Mouse (Mus musculus): ENCODE measurements around the gene Coro1c. TPM values are rescaled to one million over a fixed set of nuclear protein-coding genes. Genes with fewer than 3 reads are reported as not detected.

Coro1c gene
- total and polyA plus RNA-seq, 3 experiments = 66.1 to 87.4 (median 69.9) TPM

- Histone ChIP-seq H3K4me3 (replicated peaks in 1 of 3; ENCODE audit: low read depth in 2 of 3, low read length in 2 of 3, poor library complexity in 1 of 3) (no peak overlapping the region), H3K79me2 (replicated peaks; ENCODE audit: control insufficient read depth, extremely low read depth, insufficient read depth, poor library complexity, severe bottlenecking) (peaks cover 44% of the 10 kb centered on the region), H3K9me3 (replicated peaks; ENCODE audit: low read length) (no peaks in the 10 kb centered on the region), H3K27ac (ENCODE audit: insufficient read depth, low read depth) (no peak overlapping the region), H3K4me1 (ENCODE audit: control insufficient read depth in 1 of 2, insufficient read depth in 2 of 2) (peaks cover 2 to 76% of the 10 kb centered on the region in 2 experiments), H3K9ac (ENCODE audit: insufficient read depth, low read depth) (no peak overlapping the region), H3K27me3 (replicated peaks) (no peaks in the 10 kb centered on the region), H3K36me3 (replicated peaks in 1 of 2; ENCODE audit: control insufficient read depth in 1 of 2, insufficient read depth in 1 of 2, low read length in 1 of 2) (peaks cover 0 to 25% of the 10 kb centered on the region in 2 experiments), H3K4me2 (ENCODE audit: insufficient read depth, low read depth, poor library complexity, severe bottlenecking) (no peak overlapping the region)
- DNase-seq (ENCODE audit: extremely low read depth) = no peak
- no peak for TF ChIP-seq MXI1 (IDR thresholded peaks at IDR 0.05; ENCODE audit: low read depth, low read length)
- TF ChIP-seq JUN (IDR thresholded peaks at IDR 0.05; ENCODE audit: insufficient read depth, low read depth, low read length) = no peak
- no peak for TF ChIP-seq RCOR1 (conservative IDR thresholded peaks at IDR 0.05; ENCODE audit: low read depth, low read length)
- dilution Hi-C loops (cut with MboI; ENCODE audit: extremely low pct_ligation_motif_present, extremely low pct_unique_long_range_greater_than_20kb, low sequenced_read_pairs) (no loop called here), in situ Hi-C loops (cut with MboI; ENCODE audit: low pct_ligation_motif_present, low pct_unique_long_range_greater_than_20kb, low sequenced_read_pairs) (no loop called here)
Observed at GRCm38 (mm10) chr5:113902017-113902416, 6.5 kb downstream of the Coro1c start.

- in situ Hi-C loops (cut with MboI; ENCODE audit: low pct_ligation_motif_present, low pct_unique_long_range_greater_than_20kb, low sequenced_read_pairs) (no loop called here), dilution Hi-C loops (cut with MboI; ENCODE audit: extremely low pct_ligation_motif_present, extremely low pct_unique_long_range_greater_than_20kb, low sequenced_read_pairs) (no loop called here)
- TF ChIP-seq TCF12 (IDR thresholded peaks at IDR 0.05; ENCODE audit: low read depth, low read length) = no peak
- TF ChIP-seq MAX (IDR thresholded peaks at IDR 0.05; ENCODE audit: low read length) = no peak
- no peak for TF ChIP-seq GABPA (IDR thresholded peaks at IDR 0.05; ENCODE audit: insufficient replicate concordance, low read depth, low read length)
- no peak for TF ChIP-seq ELF1 (IDR thresholded peaks at IDR 0.05; ENCODE audit: low read depth, low read length)
- no peak for TF ChIP-seq IRF4 (IDR thresholded peaks at IDR 0.05; ENCODE audit: low read depth, low read length)
- no peak for TF ChIP-seq UBTF (IDR thresholded peaks at IDR 0.05; ENCODE audit: low read depth, low read length)
- TF ChIP-seq JUND (conservative IDR thresholded peaks at IDR 0.05; ENCODE audit: low read depth, low read length) = no peak
- no peak for TF ChIP-seq USF1 (IDR thresholded peaks at IDR 0.05; ENCODE audit: low read depth, low read length)
- no peak for TF ChIP-seq CTCF (conservative IDR thresholded peaks at IDR 0.05 in 1 of 2, IDR thresholded peaks at IDR 0.05 in 1 of 2; ENCODE audit: low read depth in 2 of 2, low read length in 2 of 2)
- no peak for TF ChIP-seq MXI1 (IDR thresholded peaks at IDR 0.05; ENCODE audit: low read depth, low read length)
- TF ChIP-seq RAD21 (IDR thresholded peaks at IDR 0.05; ENCODE audit: low read depth, low read length) = no peak
- TF ChIP-seq ETS1 (conservative IDR thresholded peaks at IDR 0.05; ENCODE audit: low read depth, low read length) = no peak
- no peak for TF ChIP-seq ZNF384 (IDR thresholded peaks at IDR 0.05; ENCODE audit: low read depth, low read length)
- TF ChIP-seq POLR2AphosphoS2 (IDR thresholded peaks at IDR 0.05; ENCODE audit: low read depth, low read length) = no peak
- TF ChIP-seq USF2 (conservative IDR thresholded peaks at IDR 0.05; ENCODE audit: low read depth, low read length) = no peak
- TF ChIP-seq TBP (conservative IDR thresholded peaks at IDR 0.05; ENCODE audit: low read depth, low read length) = no peak
- no peak for TF ChIP-seq SIN3A (IDR thresholded peaks at IDR 0.05; ENCODE audit: low read length)
- no peak for TF ChIP-seq ZMIZ1 (IDR thresholded peaks at IDR 0.05; ENCODE audit: low read depth, low read length)
- TF ChIP-seq KAT2A (IDR thresholded peaks at IDR 0.05; ENCODE audit: insufficient replicate concordance, low read length) = no peak
- DNase-seq (ENCODE audit: extremely low read depth) = no peak
- H3K4me2 ChIP-seq (ENCODE audit: insufficient read depth, low read depth, poor library complexity, severe bottlenecking) = no peak overlapping the region
- H3K9me3 ChIP-seq (replicated peaks; ENCODE audit: low read length) = no peaks in the 10 kb centered on the region
- peaks cover 35% of the 10 kb centered on the region for H3K79me2 ChIP-seq (replicated peaks; ENCODE audit: control insufficient read depth, extremely low read depth, insufficient read depth, poor library complexity, severe bottlenecking)
- peaks cover 0 to 27% of the 10 kb centered on the region in 2 experiments for H3K36me3 ChIP-seq (replicated peaks in 1 of 2; ENCODE audit: control insufficient read depth in 1 of 2, insufficient read depth in 1 of 2, low read length in 1 of 2)
- H3K4me1 ChIP-seq (ENCODE audit: control insufficient read depth in 1 of 2, insufficient read depth in 2 of 2) = peaks cover 0 to 72% of the 10 kb centered on the region in 2 experiments; a peak in 3 of 4 replicates
- H3K4me3 ChIP-seq (replicated peaks in 1 of 3; ENCODE audit: low read depth in 2 of 3, low read length in 2 of 3, poor library complexity in 1 of 3) = no peak overlapping the region
- no peak overlapping the region for H3K27ac ChIP-seq (ENCODE audit: insufficient read depth, low read depth)
- no peak overlapping the region for H3K9ac ChIP-seq (ENCODE audit: insufficient read depth, low read depth)
- no peaks in the 10 kb centered on the region for H3K27me3 ChIP-seq (replicated peaks)
Observed at GRCm38 (mm10) chr5:113901074-113901571, 7.4 kb downstream of the Coro1c start.

All from CH12.LX (cell line).